Mouse (Mus musculus): ENCODE measurements around the gene Rgl1.

Rgl1 gene

GRCm38 (mm10) chr1:152587431-152587830 lies 178.7 kb downstream of the Rgl1 start:
- DNase-seq (ENCODE audit: low read depth, low spot score) = no peak

DNA sequence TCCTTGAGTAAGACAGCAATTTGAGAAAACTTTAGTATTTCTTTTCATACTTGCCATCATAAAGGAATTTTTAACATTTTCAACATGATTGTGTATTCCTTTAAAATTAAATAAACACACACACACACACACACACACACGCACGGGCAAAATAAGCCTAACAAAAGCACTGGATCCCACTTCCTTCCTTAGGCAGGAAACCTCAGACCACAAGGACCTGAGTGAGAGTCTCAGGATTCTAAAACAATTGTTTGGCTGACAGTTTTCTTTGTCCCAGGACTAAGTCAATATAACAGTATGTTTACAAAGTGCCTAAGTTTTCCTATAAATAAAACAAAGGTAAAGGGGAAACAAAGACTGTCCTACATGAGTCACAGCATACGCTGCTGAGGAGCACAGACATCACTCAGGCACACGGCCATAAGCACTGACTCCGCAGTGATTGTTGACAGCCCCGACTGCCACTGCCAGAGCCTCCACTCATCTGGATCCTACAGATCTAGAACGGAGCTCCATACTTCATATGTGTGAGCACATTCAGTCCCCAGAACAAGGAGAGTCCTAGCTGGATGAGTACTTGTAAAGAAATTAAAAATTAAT lies 180.7 kb downstream of the Rgl1 start:
- no peak for DNase-seq (ENCODE audit: low read depth, low spot score)

DNA sequence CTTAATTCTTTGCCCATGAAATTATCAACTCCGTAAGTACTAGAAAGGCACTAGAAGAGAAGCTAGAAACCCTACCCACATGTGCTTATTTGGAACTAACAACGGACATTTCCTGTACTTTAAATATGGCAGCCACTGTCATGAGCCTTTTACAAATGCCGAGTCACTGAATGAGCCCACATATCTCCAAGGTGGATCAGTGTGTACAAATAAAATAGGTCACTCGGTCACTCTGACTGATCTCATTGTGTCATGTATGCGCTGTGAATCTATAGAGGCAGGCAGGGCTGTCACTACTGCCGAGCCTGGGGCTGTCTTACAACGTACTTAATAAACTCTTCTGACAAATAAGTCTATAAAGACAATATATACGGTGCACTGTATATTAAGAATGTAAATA lies 181.2 kb downstream of the Rgl1 start:
- no peak for DNase-seq (ENCODE audit: low read depth, low spot score)

DNA sequence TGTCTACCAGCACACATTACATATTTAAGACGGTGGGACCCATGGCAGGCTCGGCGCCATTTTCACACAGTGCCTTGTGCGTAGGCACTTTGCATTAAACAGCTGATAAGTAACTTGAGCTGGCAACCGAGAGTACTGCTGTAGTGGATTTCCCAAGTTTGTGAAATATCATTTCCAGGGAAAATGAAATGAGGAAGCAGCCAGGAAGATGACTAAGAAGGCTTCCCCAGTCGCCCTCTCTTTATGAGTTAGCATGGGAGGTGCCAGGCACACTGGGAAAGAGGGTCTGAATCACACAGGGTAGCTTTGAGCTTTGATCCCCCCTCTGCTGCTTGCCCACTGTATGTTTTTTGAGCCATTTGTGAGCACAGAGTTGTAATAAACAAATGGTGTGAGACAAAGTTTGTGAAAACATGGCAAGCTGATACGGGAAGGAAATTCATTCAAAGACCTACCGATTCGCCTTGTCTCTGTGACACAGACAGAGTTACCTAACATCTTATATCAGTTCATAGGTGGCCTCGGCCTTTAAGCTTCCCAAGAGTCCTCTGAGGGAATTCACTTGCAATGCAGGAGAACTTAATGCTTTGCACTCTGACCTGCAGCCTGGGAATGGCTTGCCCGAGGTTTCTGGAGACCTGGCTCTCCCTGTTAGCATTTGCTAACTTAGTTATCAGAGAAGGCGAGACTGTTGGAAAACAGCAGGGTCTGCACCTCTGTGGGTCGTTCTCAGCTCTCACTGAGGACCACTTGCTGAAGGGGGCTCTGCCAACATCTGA lies 184.8 kb downstream of the Rgl1 start:
- no peak for DNase-seq (ENCODE audit: low read depth, low spot score)

- DNase-seq (ENCODE audit: low read depth, low spot score) = no peak
Observed at GRCm38 (mm10) chr1:152578944-152579343, 187.2 kb downstream of the Rgl1 start.

- DNase-seq (ENCODE audit: low read depth, low spot score) = no peak
Observed at GRCm38 (mm10) chr1:152578108-152578721, 187.9 kb downstream of the Rgl1 start.

DNA sequence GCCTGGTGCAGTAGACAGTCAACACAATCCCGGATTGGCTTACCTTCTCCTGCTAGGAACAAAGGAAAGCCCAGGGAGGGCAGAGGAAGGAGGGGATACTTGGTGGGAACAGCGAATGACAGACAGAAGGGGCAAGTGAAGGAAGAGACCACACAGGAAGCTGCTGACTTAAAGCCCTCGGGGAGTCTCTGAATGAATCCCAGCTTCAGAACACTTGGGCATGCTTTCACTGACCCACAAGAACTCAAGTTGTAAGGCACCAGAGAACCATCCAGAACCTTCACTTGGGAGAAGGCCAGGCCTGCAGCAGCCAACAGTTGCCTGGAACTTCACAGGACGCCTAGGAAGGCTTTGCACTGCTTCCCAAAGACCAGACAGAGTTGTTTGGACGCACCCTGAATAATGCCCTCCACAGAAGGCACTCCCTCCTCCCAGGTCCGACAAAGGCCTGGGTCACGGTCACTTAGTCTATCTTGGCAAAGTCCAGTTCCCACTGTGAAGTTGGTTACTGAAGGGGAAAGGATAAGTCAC lies 189.5 kb downstream of the Rgl1 start:
- DNase-seq (ENCODE audit: low read depth, low spot score) = no peak

- no peak for DNase-seq (ENCODE audit: low read depth, low spot score)
Observed at GRCm38 (mm10) chr1:152575096-152575495, 191.1 kb downstream of the Rgl1 start.

- no peak for DNase-seq (ENCODE audit: low read depth, low spot score)
Observed at GRCm38 (mm10) chr1:152573470-152574059, 192.6 kb downstream of the Rgl1 start.

DNA sequence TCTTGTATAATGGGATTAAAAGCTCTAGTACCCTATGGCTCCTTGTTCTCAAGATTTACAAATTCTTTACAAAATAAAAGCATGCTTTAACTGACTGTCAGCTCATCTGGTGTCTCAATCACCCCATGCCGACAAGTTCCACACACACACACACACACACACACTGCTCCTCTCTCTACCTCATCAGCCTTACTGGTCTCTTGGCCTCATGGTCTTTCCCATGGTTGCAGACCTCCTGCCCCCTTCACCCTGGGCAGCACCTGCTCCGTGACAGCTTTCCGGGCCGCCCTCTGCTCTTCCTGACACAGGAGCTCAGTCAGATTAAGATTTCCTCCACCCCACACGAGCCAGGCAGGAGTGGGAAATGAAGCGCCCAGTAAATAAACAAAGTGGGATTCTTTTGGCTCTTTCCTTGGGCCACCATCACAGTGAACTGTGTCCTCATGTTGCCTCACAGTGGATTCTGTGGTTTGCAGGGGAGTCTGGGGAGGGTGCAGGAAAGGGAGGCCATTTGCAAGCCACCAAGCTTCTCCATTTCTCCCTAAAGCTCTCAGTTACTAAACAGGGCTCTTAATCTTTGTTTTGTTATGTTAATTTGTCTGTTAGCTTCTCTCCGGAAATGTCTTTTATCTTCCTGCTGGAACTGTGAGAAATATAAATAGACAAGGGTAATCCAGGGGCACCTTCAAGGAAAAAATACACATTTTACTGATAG lies 193.2 kb downstream of the Rgl1 start:
- no peak for DNase-seq (ENCODE audit: low read depth, low spot score)

GRCm38 (mm10) chr1:152571340-152571739 lies 194.8 kb downstream of the Rgl1 start:
- DNase-seq (ENCODE audit: low read depth, low spot score) = no peak

GRCm38 (mm10) chr1:152570681-152571080 lies 195.5 kb downstream of the Rgl1 start:
- no peak for DNase-seq (ENCODE audit: low read depth, low spot score)

DNA sequence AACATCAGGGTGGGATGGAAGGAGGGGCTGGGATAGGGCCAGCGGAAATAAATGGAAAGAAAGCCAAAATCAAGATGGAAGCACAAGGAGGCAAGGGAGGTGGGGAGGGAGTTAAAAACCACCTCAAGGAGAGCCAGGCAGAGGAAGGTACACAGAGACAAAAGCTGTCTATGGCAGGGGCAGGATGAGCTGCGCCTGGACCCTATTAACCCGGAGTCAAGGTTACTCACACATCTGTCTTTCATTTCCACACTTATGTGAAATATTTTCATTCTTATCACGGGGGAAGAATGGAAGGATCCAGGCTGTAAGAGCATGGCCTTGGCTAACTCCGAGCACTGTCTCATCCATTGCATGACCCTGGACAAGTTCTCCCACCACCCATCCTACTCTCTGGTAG lies 202.9 kb downstream of the Rgl1 start:
- no peak for DNase-seq (ENCODE audit: low read depth, low spot score)

DNA sequence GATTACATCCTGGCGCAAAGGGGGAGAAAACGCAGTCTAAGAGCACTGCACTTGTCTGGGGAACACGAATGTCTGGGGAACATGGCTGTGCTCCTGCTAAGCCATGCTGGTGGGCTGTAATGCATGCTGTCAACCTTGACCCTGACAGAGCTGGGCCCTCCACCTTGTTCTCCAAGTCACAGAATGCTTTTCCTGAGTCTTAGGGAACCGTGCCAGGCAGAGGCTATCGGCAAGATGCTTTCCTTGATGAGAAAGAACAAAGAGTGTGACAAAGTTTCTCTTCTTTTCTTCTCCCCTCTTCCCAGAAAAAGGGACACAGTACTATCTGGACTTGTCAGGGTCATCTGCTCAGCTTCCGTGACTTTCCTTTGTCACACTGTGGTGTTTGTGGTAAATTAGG lies 203.3 kb downstream of the Rgl1 start:
- no peak for DNase-seq (ENCODE audit: low read depth, low spot score)

- no peak for DNase-seq (ENCODE audit: low read depth, low spot score)
Observed at GRCm38 (mm10) chr1:152560477-152560876, 205.7 kb downstream of the Rgl1 start.

DNA sequence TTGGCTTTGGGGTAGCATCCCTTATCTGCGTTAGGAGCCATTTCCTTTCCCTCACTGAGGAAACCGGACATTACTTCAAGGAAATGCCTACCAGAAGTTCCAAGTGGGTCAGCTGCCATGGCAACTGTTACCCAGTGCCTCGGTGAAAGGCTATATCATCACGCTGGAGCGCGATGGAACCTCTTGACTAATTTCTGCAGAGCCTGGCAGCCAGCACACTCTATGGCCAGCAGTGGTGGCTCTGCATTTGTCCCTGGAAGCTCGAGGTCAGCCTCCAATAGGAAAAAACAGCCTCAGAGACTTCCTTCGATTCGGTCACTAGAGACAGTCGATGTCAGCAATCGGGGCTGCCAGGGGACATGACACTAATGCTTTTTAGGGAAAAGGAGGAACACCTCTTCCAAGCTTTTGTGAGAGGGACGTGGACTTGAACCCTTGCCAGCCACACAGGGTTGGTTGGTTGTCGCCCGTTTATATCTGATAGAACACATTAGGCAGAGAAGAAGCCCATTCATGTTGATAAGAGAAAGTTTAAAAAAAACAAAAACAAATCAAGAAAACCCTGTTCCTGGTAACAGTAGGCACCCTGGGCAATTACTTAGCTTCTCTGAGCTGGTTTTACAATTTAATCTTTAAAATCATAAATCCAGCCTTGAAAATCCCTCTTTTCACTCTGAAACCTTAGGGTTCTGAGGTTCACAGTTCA lies 209.4 kb downstream of the Rgl1 start:
- DNase-seq (ENCODE audit: low read depth, low spot score) = no peak

GRCm38 (mm10) chr1:152555944-152556573 lies 210.1 kb downstream of the Rgl1 start:
- DNase-seq (ENCODE audit: low read depth, low spot score) = no peak

DNA sequence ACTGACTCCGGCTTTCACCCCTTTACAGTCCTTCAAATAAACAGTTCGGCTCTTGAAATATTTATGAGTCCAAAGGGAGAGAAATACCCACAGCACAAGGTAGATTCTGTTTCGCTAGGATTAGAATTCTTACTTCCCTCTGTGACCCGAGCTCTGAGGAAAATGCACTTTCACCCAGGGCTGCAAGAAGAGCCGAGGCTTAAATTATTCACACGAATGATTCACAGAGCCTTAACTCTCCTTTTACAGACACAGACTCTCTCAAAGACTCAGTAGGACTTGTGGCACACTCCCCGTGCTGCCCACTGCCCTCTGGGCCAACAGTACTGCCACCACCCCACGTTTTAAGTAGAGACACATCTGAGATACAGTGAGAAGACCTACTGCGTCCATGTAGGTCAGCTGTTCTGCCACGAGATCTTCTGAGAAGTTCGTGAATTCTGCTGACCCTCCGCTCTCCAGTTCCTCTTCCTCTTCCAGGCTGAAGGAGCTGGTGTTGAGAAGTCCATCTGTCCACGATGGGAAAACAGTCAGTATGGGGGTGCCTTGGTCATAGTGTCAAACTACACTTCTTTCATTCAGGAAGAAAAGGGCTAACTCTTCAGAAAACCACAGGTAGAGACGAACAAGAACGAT lies 212.1 kb downstream of the Rgl1 start:
- no peak for DNase-seq (ENCODE audit: low read depth, low spot score)

GRCm38 (mm10) chr1:152550973-152551372 lies 215.2 kb downstream of the Rgl1 start:
- no peak for DNase-seq (ENCODE audit: low read depth, low spot score)

GRCm38 (mm10) chr1:152550544-152550943 lies 215.6 kb downstream of the Rgl1 start:
- DNase-seq (ENCODE audit: low read depth, low spot score) = no peak
